Mouse (Mus musculus) ES-E14 (cell line): ENCODE results near the gene Sv2c. TPM values are rescaled to one million over a fixed set of nuclear protein-coding genes. Genes with fewer than 3 reads are reported as not detected.
A peak's percentile ranks its signal among the peaks of the same experiment; 100 is the strongest.

Source experiments
- DNase-seq: peaks from one replicate; pipeline ENCODE4 v3.0.0-alpha.2; 2013; ENCODE audit warnings: low read depth, low spot score
- H3K27ac ChIP-seq: 2 replicates; pipeline ENCODE4 v1.5.1; 2012; ENCODE audit warnings: low read depth, mild to moderate bottlenecking, low read length, moderate library complexity, mixed read lengths; ENCODE audit not compliant: poor library complexity, insufficient read depth, severe bottlenecking
- H3K36me3 ChIP-seq: 2 replicates; pipeline ENCODE4 v1.6.1; 2012; ENCODE audit warnings: mild to moderate bottlenecking, low read length, moderate library complexity, mixed read lengths; ENCODE audit not compliant: control insufficient read depth, poor library complexity, insufficient read depth, severe bottlenecking
- H3K4me1 ChIP-seq, 2 experiments: fragments of 150-350 bp in 1 of 2; sonication (generic) in 1 of 2; 2 replicates each; pipeline ENCODE4 v1.6.1; 2012; ENCODE audit warnings: low read length in 2 of 2, mild to moderate bottlenecking in 1 of 2, mixed read lengths in 1 of 2; ENCODE audit not compliant: control insufficient read depth in 2 of 2, insufficient read depth in 2 of 2, poor library complexity in 1 of 2
- H3K4me3 ChIP-seq, 2 experiments: fragments of 150-350 bp in 1 of 2; sonication (generic) in 1 of 2; 2 replicates each; pipeline ENCODE4 v1.5.1; 2012; ENCODE audit warnings: low read length in 2 of 2, low read depth in 1 of 2, mild to moderate bottlenecking in 1 of 2, mixed read lengths in 1 of 2; ENCODE audit not compliant: insufficient read depth in 1 of 2, poor library complexity in 1 of 2, severe bottlenecking in 1 of 2
- H3K9ac ChIP-seq: 2 replicates; pipeline ENCODE4 v1.6.1; 2012; ENCODE audit warnings: low read depth, mild to moderate bottlenecking, low read length, mixed read lengths; ENCODE audit not compliant: poor library complexity, insufficient read depth, severe bottlenecking
- H3K9me3 ChIP-seq: fragments of 150-350 bp; sonication (generic); 2 replicates; pipeline ENCODE4 v1.6.1; 2012; ENCODE audit warnings: low read depth, mild to moderate bottlenecking, low read length; ENCODE audit not compliant: control insufficient read depth, insufficient read depth
- CHD2 ChIP-seq: IDR thresholded peaks from 2 replicates; pipeline ENCODE4 v1.6.1; 2014; ENCODE audit warnings: mild to moderate bottlenecking, low read depth, low read length, inconsistent platforms
- HCFC1 ChIP-seq: IDR thresholded peaks from 2 replicates; pipeline ENCODE4 v1.6.1; 2012; ENCODE audit warnings: low read length, inconsistent platforms, borderline replicate concordance; ENCODE audit not compliant: insufficient read depth
- MAFK ChIP-seq: IDR thresholded peaks from 2 replicates; pipeline ENCODE4 v1.6.1; 2014; ENCODE audit warnings: mild to moderate bottlenecking, low read depth, low read length, inconsistent platforms; ENCODE audit not compliant: insufficient read depth
- ZC3H11A ChIP-seq: IDR thresholded peaks from 2 replicates; pipeline ENCODE4 v1.6.1; 2012; ENCODE audit warnings: low read depth, mild to moderate bottlenecking, inconsistent platforms, low read length, borderline replicate concordance
- ZNF384 ChIP-seq: IDR thresholded peaks from 2 replicates; pipeline ENCODE4 v1.6.1; 2012; ENCODE audit warnings: low read depth, low read length, inconsistent platforms
- in situ Hi-C, 2 experiments: fragments of 600-800 bp; cut with MboI; formaldehyde crosslinking; loops; one replicate each; pipeline ENCODE4 v1.15.1; 2025; ENCODE audit warnings: low sequenced_read_pairs in 2 of 2, inconsistent platforms in 1 of 2; ENCODE audit not compliant: unreplicated experiment in 2 of 2
- total RNA-seq: library from RNA; depleted of rRNA; stranded (reverse); fragments of 300-350 nt; gene quantifications from 2 replicates; pipeline ENCODE4 v1.2.3, GENCODE M21; 2012

The Sv2c gene
- total RNA-seq, 1 experiment = 0.89 TPM

DNA sequence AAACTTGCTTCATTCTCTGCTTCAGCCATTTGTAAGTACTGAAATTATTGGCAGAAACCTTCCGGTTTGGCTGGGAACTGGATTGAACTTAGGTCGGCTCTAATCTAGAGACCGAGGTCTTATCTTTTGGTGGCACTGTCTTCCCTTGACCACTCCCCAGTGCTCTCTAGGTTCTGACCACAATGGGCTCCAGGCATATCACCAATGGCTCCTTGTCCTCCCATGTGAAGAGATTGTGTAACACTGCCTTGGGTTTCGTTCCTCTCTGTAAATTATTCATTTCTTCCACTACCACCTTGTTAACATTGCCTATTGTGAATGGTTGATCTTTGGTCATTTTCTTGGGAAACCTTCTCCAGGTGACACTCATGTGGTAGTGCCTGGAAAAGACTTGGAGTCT lies 184.0 kb downstream of the Sv2c start:
- Histone ChIP-seq H3K4me3 (no peak overlapping the region), H3K4me1 (no peaks in the 10 kb centered on the region; a peak in 1 of 4 replicates), H3K36me3 (no peaks in the 10 kb centered on the region), H3K9ac (no peak overlapping the region), H3K27ac (no peak overlapping the region), H3K9me3 (no peaks in the 10 kb centered on the region)
- TF ChIP-seq HCFC1 (no peak), MAFK (no peak), ZC3H11A (no peak), CHD2 (no peak), ZNF384 (no peak)
- in situ Hi-C loops = no loop called here
- no peak for DNase-seq

DNA sequence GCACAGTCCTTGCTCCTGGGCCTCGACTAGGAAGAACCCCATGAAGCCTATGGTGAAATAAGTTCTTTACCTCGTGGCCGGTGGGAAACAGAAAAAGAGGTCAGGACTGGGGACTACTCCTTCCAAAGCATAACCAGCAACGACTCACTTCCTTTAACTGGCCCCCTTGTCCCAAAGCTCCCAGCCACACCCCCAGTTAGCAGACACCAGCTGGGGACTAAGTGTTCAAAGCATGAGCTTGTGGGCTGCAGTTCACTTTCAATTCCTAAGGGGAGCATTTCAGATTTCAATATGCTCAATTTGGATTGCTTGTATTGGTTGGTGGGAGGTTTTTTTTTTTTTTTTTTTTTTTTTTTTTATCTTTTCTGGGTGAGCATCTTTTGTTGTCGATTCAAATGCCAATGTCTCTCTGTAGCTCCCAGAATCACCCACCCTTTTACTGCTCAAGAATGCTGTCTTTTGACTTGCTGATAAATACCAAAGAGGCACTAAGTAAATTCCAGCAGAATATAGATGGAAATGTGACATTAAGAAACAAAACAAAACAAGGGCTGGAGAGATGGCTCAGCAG lies 186.4 kb downstream of the Sv2c start:
- in situ Hi-C loops = no loop called here

DNA sequence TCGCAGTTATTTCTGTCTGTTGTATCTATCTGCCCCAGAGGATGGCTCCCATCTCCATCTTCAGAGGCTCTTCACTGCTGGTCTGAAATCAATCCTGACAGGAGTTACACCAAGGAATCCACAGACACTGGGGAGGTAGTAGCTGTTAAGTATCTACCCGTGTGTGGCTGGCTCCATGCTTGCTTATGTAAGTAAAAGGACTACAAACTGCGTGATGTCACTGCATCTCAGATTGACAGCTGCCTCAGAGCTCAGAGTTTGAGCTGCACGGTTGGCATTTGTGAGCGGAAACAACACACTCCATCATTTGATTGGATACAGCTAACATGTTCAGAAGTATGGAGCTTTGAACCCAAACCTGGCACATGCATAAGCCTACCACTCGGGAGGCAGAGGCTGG lies 187.8 kb downstream of the Sv2c start:
- Histone ChIP-seq H3K9me3 (no peaks in the 10 kb centered on the region), H3K27ac (no peak overlapping the region), H3K9ac (no peak overlapping the region), H3K4me1 (no peaks in the 10 kb centered on the region; a peak in 1 of 4 replicates), H3K36me3 (no peaks in the 10 kb centered on the region), H3K4me3 (no peak overlapping the region)
- TF ChIP-seq ZNF384 = no peak
- in situ Hi-C loops = no loop called here
- no peak for DNase-seq

More for the DNA sequence above, 186.4 kb downstream of the Sv2c start:
- H3K9ac ChIP-seq = no peak overlapping the region
- DNase-seq = no peak
- H3K4me1 ChIP-seq = no peaks in the 10 kb centered on the region; a peak in 1 of 4 replicates
- H3K4me3 ChIP-seq = no peak overlapping the region
- TF ChIP-seq ZNF384 (peak; percentile 74), MAFK (no peak)
- no peaks in the 10 kb centered on the region for H3K9me3 ChIP-seq
- H3K27ac ChIP-seq = no peak overlapping the region
- no peaks in the 10 kb centered on the region for H3K36me3 ChIP-seq

DNA sequence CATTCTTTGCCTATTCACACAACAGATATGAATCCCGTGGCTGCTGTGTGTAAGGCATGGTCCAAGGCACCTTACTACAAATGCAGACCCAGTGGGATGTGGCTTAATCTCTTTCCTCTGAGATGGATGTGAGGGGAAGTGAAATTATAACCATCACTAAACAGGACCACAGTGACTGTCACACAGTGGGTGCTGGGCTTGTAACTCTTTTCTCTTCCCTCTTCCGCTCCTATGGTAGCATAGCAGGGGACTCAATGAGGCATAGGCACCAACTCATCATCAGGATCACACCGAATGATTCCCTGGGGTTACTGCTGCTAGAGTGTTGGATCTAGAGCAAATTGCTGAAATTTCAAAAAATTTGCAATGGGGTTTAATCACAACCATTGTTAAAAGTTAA lies 188.5 kb downstream of the Sv2c start:
- TF ChIP-seq HCFC1 = no peak
- TF ChIP-seq ZNF384 = no peak
- no peak for TF ChIP-seq ZC3H11A
- TF ChIP-seq MAFK = no peak
- no peak for TF ChIP-seq CHD2
- Histone ChIP-seq H3K9me3 (no peaks in the 10 kb centered on the region), H3K27ac (no peak overlapping the region), H3K36me3 (no peaks in the 10 kb centered on the region), H3K9ac (no peak overlapping the region), H3K4me3 (no peak overlapping the region), H3K4me1 (no peaks in the 10 kb centered on the region; a peak in 1 of 4 replicates)
- no peak for DNase-seq
- in situ Hi-C loops = no loop called here

DNA sequence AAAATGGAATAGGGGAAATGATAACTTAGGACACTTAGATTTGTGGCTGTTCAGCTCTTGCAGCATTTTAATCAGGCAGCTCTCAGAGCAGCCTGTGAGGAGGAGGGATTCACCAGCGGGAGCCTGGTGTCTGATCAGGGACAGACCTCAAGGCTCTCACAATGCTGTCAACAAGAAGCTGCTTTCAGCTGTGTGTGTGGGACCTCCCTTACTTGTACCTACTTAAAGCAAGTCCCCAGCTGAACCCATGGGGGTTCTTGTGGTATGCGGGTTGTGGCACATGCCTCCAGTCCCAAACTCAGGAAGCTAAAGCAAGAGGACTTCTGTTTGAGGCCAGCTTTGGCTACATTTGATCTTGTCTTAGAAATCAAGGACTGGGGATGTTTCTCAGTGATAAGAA lies 189.8 kb downstream of the Sv2c start:
- Histone ChIP-seq H3K4me1 (no peaks in the 10 kb centered on the region; a peak in 1 of 4 replicates), H3K9ac (no peak overlapping the region), H3K36me3 (no peaks in the 10 kb centered on the region), H3K27ac (no peak overlapping the region), H3K9me3 (no peaks in the 10 kb centered on the region), H3K4me3 (no peak overlapping the region)
- in situ Hi-C loops = no loop called here
- DNase-seq = no peak
- no peak for TF ChIP-seq ZC3H11A
